8 mouse cellular contexts compared by ENCODE assay signal in the genomic region with DNA sequence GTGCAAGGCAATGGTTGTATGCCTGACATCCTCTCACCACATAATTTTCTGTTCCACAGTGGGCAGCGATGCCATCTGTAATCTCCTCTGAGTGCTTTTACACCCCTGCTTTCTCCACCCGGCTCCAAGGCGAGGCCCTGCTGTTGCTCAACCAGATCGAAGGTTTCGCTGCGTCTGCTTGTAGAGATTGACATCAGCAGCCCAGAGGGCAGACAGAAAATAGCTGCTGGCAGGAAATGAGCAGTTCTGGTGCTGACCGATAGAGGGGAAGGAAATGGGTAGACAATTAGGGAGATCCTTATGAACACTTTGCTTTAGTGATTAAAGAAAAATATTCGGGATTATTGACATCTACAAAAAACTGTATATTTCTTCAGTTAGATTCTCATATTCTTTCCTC.
DNase-seq lines count a peak whose midpoint lies in the region; ATAC-seq lines count a peak whose summit lies in the region.

No protein-coding gene starts in this region.

- peak; percentile 51 for ATAC-seq in frontal cortex, adult (ENCODE audit: low TSS enrichment)
- ATAC-seq in megakaryocyte progenitor cell, adult 5-6 weeks (replicated peaks; ENCODE audit: poor library complexity), result peak; percentile 100
- no peak for ATAC-seq in erythroid progenitor cell, adult 5-6 weeks (replicated peaks; ENCODE audit: low FRiP score, poor library complexity, severe bottlenecking)

- peak; percentile 40 for DNase-seq in 3T3-L1 (ENCODE audit: low read depth, low spot score)
- peak; percentile 34 for DNase-seq in NIH3T3 (ENCODE audit: low read depth)
- peak; percentile 64 for DNase-seq in induced T-regulatory cell, adult 2 months (ENCODE audit: low read depth)
- peak; percentile 27 for DNase-seq in left cerebral cortex, postnatal 4 days
- DNase-seq in yolk sac, embryonic 10.5 days (ENCODE audit: low spot score), result peak; percentile 60

- intact Hi-C loops in left cerebral cortex, postnatal 4 days (cut with DNase I), result no loop called here
